Mouse (Mus musculus) olfactory bulb, adult 2 months (tissue): ENCODE data around the gene Suclg2.

ENCODE experiments used
- CTCF ChIP-seq: fragments of 200-500 bp; IDR thresholded peaks from 2 replicates; pipeline ENCODE4 v1.5.1; 2012; ENCODE audit warnings: low read depth, mild to moderate bottlenecking, low read length, moderate library complexity; ENCODE audit not compliant: insufficient read depth
- POLR2A ChIP-seq: fragments of 200-500 bp; IDR thresholded peaks from 2 replicates; pipeline ENCODE4 v1.6.1; 2012; ENCODE audit warnings: mild to moderate bottlenecking, low read depth, low read length, moderate library complexity; ENCODE audit not compliant: insufficient read depth

- no peak for TF ChIP-seq CTCF
- no peak for TF ChIP-seq POLR2A
These were observed 259.2 kb downstream of the Suclg2 start for GRCm38 (mm10) chr6:95459372-95459771.
